Mouse (Mus musculus) CD4-positive, CD25-positive, alpha-beta regulatory T cell, adult 2 months (primary cell): ENCODE data around the gene Ufc1.

Experiments used
- DNase-seq: peaks from one replicate; pipeline ENCODE4 v3.0.0-alpha.2; 2012; ENCODE audit warnings: low read depth, low spot score

Gene Ufc1

DNA sequence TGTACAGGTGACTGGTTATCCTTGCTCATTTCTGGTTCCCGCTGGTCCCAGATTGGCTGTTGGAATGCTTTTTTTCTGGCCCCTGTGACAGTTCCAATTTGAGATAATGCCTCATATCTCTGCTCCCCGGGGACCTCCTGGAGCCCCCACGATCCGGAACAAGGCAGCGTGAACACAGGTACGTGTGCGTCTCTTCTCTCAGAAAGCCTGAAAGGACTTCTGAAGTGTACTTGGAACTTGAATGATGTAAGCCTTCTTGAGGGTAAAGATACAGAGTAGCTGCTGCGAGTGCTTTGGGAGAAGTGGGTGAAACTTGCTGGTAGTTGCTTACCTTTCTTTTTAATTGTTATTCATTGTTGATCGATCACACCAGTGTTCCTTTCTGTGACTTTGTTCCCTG lies 23.6 kb downstream of the Ufc1 start:
- DNase-seq = no peak

GRCm38 (mm10) chr1:171270573-171270900 lies 24.3 kb downstream of the Ufc1 start:
- DNase-seq = no peak

- peak; percentile 96 for DNase-seq
Observed at GRCm38 (mm10) chr1:171269848-171270572, 24.8 kb downstream of the Ufc1 start, which contains the start of gene B4galt3. B4galt3 (plus strand) TSS chr1:171270328.

- DNase-seq = no peak
Observed at GRCm38 (mm10) chr1:171268341-171268740, 26.5 kb downstream of the Ufc1 start.

GRCm38 (mm10) chr1:171265971-171266744 lies 28.7 kb downstream of the Ufc1 start:
- no peak for DNase-seq

- no peak for DNase-seq
Observed at GRCm38 (mm10) chr1:171263666-171264461, 31.0 kb downstream of the Ufc1 start.

DNA sequence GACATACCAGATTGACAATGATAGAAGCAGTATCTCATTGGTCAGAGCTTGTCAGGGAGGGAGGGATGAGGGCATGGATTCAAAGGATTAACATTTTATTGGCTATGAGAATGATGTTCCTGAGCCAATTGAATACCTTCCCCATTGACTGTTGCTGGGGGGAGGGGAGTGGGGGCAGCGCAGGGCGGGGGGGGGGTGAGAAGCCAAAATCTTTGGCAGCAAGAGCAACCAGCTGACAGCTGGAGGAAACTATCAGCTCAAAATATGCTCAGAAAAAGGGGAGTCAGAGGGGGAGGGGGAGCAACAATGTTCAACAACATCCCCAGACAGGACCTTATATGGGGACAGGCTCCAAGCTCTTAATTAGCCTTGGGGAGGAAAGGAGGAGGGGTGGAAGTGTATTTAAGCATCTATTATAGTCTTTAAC lies 31.6 kb downstream of the Ufc1 start:
- no peak for DNase-seq

DNA sequence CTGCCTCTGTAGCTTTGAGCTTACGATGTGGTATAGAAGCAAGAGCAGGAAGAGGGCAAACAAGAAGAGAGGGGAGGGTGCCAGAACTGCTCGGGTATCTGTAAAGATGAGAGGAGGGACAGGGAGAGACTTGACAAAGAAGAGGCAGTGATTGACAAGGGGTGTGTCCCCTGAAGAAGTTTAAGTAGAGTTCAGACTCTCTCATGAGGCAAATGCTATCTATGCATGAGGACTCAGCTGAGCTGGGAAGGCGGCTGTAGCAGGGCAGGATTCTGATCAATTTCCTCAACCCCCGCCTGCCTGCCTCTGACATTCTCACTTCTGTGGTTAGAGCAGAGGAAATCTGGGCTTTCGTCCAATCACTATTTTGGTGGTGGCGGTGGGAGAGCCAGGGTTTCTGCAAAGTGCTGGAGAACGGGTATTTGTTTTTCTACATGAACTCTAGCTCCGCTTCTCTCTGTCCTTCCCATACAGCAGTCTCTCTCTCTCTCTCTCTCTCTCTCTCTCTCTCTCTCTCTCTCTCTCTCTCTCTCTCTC lies 32.2 kb downstream of the Ufc1 start:
- DNase-seq = peak; percentile 49

- DNase-seq = no peak
Observed at GRCm38 (mm10) chr1:171260316-171260715, 34.5 kb downstream of the Ufc1 start.

- DNase-seq = no peak
Observed at GRCm38 (mm10) chr1:171258921-171259320, 35.9 kb downstream of the Ufc1 start.

- no peak for DNase-seq
Observed at GRCm38 (mm10) chr1:171257781-171258180, 37.0 kb downstream of the Ufc1 start.

DNA sequence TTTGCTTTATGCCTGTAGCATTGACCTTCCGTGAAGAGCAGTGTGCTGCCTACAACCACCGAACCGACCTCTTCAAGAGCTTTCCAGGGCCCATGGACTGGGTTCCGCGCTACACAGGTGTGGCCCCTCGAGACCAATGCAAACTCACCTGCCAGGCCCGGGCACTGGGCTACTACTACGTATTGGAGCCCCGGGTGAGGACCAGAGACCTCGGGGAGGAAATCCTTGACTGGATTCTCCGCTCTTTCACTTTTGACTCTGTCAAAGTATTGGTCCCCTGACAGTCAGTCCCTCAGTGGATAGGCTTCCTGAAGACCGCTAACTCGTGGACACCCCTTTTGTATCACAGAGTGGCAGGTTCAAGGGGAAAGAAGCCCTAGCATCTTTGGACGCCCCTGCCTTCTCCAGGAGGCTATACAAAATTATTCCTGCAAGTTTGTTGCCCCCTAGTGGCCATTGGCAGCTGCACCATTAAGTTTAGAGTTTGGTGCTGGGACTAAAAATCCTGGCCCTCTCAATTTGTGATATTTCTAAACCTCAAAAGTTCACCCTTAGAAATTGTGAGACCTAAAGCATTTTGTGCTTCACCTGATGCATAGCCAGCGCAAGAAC lies 37.8 kb downstream of the Ufc1 start:
- peak; percentile 79 for DNase-seq

DNA sequence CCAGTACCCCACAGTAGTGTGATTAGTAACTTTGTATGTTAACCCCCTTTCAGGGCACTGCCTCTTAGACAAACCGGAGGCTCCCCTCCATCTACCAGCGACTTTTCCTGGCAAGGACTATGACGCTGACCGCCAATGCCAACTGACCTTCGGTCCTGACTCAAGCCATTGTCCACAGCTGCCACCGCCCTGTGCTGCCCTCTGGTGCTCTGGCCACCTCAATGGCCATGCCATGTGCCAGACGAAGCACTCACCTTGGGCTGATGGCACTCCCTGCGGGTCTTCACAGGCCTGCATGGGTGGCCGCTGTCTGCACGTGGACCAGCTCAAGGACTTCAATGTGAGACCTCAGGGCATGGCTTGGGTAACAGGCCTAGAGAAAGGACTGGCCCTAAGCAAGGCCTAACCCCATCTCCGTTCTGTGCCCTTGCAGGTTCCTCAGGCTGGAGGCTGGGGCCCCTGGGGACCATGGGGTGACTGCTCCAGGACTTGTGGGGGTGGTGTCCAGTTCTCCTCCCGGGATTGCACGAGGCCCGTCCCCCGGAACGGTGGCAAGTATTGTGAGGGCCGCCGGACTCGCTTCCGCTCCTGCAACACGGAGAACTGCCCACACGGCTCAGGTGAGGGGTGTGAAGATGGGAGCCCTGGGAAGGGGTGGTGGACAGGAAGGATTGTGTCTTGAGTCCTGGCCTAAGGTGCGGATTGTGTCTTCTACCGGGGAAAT lies 38.6 kb downstream of the Ufc1 start:
- DNase-seq = no peak

DNA sequence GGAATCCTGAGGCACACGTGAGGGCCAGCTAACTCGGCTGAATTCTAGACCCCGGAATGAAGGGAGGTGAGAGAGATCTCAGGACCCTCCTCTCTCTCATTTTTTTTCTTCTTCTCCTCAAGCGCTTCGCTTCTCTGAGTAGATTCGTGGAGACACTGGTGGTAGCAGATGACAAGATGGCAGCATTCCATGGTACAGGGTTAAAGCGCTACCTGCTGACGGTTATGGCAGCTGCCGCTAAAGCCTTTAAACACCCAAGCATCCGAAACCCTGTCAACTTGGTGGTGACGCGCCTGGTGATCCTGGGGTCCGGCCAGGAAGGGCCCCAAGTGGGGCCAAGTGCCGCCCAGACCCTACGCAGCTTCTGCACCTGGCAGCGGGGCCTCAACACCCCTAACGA lies 42.4 kb downstream of the Ufc1 start:
- DNase-seq = no peak

DNA sequence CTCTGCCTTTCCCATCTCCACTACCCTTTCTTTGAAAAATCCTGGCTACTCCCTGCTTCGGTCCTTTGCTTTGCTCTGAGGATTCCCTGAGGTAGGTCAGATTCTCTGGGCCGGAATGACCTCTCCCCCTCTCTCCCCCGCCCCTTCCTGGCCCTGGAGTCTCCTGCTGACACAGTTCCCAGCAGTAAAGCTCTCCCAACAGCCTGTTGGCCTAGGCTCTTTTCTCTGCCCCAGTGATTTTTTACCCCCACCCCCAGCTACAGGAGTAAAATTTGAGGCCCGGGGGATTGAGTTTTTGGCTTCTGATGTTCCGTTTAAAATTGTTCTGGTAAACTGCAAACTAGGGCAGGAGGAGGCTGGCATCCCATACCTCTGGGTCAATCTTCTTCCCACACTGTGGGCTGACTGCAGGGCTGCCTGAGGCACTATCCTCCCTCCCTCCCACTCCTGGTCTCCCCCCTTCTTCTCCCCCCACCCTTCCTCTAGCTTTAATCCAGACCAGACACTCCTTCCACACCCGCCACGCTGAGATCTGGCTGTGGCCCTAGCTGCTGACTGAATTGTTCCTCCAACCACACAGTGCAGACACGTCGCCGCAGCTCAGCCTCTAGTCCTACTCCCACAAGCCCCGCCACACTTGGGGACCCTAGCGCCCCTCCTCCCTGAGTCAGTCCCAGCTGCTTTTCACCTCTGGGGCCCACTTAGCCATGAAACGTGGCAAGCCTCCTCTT lies 43.1 kb downstream of the Ufc1 start:
- DNase-seq = no peak

DNA sequence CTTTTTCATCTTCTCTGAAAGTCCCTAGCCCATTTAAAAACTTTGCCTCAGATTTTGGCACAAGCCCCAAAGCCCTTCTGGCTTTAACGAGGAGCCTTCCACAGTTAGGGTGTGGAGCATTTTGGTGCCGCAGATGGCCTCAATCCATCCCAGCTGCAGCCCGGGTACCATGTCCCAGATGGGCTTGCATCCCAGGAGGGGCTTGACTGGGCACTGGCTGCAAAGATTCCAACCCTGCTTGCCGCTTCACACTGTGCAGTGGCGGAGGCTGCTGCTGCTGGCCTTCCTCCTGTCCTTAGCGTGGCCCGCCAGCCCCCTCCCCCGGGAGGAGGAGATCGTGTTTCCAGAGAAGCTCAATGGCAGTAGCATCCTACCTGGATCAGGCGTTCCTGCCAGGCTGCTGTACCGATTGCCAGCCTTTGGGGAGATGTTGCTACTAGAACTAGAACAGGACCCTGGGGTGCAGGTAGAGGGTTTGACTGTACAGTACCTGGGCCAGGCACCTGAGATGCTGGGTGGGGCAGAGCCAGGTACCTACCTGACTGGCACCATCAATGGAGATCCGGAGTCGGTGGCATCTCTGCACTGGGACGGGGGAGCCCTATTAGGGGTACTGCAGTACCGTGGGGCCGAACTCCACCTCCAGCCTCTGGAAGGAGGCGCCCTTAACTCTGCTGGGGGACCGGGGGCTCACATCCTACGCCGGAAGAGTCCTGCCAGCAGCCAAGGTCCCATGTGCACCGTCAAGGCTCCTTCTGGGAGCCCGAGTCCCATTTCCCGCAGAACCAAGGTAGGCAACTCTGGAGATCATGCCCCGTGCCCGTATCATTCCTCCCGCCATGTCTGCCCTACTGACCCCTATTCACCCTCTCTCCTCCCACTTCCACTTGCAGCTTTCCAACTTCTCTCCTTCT lies 43.9 kb downstream of the Ufc1 start, which contains the start of gene Ndufs2:
Gene Ndufs2, minus strand, starts transcription at position 709 of the 914 bp plus-strand sequence.
- DNase-seq = no peak

DNA sequence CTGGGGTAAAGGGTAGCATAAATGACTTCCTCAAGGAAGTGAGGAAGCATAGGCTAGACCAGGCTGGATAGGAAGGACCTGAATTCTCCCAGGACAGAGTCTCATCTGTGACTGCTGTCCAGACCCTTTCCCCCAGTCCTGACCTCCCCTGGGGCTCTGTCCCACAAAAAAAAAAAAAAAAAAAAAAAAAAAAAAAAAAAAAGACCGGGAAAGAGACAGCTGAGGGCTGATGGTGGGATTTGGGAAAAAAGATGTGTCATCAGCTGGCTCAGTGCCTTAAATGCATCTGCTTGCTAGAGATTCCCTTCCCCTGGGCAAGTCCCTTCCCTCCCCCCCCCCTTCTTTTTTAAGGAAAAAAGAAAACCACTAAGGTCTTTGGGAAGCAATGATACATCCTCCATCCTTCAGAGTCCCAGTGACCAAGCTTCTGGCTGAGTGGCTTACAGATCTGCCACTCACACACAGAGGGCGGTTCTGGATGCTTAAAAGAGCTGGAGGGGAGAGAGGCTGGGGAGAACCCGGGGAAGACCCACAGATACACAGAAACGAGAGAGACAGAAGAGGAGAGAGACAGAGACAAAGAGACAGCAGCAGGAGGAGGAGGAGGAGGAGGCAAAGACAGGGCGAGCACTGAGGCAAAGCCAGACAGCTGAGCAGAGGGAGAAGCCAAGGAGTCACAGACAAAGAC lies 44.8 kb downstream of the Ufc1 start, which contains the start of gene Adamts4:
Gene Adamts4, plus strand, starts transcription at position 509 of the 688 bp plus-strand sequence.
- no peak for DNase-seq
